Mouse (Mus musculus): Measurements from ENCODE around the gene Utf1. TPM values are rescaled to one million over a fixed set of nuclear protein-coding genes. Genes with fewer than 3 reads are reported as not detected.

The Utf1 gene
- total RNA-seq, 2 experiments from 2014 or later: not detected

DNA sequence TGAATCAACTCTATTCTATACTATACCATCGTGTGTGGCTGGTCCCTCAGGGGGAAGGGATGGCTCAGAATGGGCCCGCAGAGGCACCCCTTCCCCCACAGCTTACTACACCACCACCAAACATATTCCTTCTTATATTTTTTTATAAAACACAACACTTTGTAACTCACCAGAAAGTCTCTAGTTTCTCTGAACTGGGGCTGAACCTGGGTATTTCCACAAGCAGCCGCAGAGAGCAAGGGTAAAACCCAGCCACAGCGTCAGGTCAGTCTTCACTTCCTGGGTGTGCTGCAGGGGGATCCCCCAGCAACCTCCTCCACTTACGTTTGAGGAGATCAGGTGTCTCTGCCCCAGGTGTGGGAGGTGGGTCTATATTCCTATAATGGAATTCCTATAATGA, 24.8 kb downstream of the Utf1 start:
- intact Hi-C loops (cut with DNase I): loop anchor here (2.0 kb wide), 1 partner anchor 94 kb away; no protein-coding TSS in a partner anchor
- DNase-seq (ENCODE audit: extremely low spot score in 1 of 2, low spot score in 2 of 2): no peak

DNA sequence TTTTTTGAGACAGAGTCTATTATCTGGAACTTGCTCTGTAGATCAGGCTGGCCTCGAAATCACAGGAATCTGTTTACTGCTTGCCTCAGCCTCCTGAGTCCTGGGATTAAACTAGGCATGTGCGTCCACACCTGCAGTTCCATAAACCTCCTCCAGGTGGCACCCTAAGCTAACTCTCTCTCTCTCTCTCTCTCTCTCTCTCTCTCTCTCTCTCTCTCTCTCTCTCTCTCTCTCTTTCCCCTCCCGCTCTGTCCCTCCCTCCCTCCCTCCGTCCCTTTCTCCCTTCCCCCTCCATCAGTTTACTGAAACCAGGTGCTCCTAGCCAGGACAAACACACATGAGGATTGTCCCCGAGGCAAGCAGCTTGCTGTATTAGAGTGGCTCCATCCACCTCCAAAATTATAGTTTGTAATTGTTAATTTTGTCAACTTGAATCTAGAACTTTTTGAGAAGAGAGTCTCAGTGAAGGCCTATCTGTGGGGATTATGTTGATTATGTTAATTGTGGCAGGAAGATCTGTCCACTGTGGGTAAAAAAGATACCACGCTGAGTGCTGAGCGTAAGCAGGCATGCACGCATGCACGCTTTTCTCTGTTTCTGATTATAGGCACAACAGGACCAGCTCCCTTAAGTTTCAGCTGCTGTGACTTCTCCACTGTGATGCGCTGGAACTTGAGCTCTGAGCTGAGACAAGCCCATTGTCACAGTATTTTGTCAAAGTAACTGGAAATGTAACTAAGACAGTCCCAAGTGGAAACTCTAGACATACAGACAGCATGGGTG, 25.9 kb downstream of the Utf1 start:
- peak; percentile 82 to 86 for DNase-seq (ENCODE audit: extremely low spot score in 1 of 2, low spot score in 2 of 2)
- intact Hi-C loops (cut with DNase I): loop anchor here (2.0 kb wide), 1 partner anchor 93 kb away; no protein-coding TSS in a partner anchor

DNA sequence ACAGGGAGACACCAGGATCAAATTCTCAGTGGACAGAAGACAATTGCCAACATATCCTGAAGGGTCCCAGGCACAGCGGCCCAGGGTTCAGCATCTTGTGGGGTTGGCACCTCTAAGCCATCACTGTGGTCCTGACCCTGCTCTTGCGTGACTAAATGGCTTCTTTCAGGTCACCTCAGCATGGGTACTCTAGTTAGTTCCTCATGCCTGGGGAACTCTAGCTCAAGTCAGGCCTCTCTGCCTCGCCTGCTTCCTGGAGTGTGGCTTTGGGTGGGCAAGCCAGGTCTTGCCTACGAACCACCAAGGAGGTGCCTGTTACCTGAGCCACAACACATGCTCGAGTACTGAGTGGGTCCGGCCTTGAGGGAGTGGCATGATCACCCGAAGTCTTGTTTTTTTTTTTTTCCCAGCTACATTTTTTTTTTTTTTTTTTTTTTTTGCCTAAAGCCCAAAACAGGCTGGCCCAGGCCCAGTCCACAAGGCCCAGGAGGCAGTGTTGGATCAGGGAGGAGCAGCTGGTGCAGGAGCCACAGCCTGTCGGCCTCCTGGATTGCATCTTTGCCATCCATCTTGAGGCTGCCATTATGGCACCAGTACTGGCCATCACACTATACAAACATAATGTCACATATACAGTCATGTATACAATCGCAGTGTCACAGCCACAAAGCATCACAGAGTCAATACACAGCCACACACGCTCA, 26.8 kb downstream of the Utf1 start:
- intact Hi-C loops (cut with DNase I): no loop called here
- DNase-seq (ENCODE audit: extremely low spot score in 1 of 2, low spot score in 2 of 2): no peak

DNA sequence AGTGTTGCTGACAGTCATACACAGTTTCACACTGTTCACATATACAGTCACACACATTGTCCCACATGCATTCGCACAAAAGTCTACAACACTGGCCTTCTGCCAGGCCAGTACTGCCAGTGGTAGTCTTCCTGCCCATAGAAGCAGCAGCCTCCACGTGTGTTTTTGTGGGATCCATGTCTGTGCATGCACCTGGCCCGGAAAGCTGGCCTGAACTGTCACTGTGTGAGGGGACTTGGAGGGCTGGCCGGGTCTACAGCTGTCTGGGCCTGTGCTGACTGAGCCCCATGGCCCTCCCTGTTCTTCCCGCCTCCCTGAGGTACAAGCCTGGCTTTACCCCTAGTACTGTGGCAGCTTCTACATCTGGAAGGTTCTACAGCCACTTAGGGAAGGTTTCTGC, 27.4 kb downstream of the Utf1 start:
- DNase-seq (ENCODE audit: extremely low spot score in 1 of 2, low spot score in 2 of 2): no peak
- intact Hi-C loops (cut with DNase I): no loop called here

DNA sequence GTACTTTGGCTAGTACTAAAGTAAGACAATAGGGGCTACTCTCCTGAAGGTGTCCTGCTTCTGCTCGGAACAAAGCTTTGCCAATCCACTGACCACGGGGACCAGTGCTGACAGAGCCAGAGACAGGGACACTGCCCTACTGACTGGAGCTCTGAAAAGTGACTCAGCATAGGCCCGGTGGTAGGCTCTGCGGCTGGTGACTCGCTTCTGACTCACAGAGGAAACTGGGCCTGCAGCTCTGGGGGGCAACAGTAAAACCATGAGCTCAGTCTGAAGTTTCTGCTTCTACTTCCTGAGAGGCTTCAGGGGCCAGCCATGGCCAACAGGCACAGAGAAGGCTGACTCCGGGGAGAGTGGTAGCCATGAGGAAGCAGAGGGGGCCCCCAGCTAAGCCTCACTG, 27.8 kb downstream of the Utf1 start:
- no peak for DNase-seq (ENCODE audit: extremely low spot score in 1 of 2, low spot score in 2 of 2)
- intact Hi-C loops (cut with DNase I): no loop called here

DNA sequence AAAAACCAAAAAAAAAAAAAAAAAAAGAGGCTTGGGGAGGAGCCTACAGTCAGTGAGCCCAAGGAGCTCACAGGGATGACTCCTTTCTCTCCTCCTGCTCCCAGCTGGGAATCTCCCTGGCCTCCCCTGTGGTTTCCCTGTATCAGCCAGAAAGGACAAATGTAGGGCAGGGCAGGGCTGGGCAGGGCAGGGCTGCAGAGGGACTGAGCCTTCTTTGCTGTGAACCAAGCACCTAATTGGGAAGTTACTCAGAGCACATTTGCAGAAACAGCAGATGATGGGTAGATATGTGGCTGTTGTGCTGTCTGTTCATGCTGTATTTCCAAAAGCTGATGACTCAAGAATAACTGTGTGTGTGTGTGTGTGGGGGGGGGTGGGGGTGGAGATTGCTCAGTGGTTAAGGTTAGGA, 29.3 kb downstream of the Utf1 start:
- DNase-seq (ENCODE audit: extremely low spot score in 1 of 2, low spot score in 2 of 2): no peak
- intact Hi-C loops (cut with DNase I): no loop called here

DNA sequence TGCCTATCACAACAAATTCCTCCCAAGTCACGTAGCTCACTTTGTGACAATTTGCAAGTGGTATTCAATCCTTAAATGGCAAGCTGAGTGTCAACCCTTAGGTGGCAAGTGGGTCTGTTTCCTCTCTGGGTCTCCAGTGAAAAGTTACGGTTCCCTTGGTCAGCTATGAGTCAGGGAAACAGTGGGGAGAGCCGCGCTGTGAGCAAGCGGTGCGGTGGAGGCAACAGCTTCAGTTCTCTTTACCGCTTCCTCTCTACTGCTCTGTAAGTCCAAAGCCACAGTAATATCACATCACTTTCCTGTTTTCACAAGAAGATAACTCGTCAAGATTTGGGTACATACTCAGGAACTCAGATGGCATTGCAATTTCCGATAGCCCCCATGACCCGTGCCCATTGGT, 30.7 kb downstream of the Utf1 start:
- intact Hi-C loops (cut with DNase I): no loop called here
- DNase-seq (ENCODE audit: extremely low spot score in 1 of 2, low spot score in 2 of 2): no peak

DNA sequence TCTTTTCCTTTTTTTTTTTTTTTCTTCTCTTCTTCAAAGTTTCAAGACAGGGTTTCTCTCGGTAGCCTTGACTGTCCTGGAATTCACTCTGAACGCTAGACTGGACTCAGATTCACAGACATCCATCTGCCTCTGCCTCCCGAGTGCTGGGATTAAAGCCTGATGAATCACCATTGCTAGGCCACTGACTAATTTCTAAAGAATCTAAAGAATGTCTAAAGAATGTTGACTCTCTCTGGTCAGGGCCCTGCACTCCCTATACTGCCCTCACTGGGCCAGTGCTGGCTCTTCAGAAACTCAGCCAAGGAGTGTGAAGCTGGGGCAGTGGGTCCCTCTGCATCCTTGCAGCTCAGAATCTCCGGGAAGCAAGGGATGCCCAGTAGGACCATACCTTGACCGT, 31.9 kb downstream of the Utf1 start:
- intact Hi-C loops (cut with DNase I): no loop called here

DNA sequence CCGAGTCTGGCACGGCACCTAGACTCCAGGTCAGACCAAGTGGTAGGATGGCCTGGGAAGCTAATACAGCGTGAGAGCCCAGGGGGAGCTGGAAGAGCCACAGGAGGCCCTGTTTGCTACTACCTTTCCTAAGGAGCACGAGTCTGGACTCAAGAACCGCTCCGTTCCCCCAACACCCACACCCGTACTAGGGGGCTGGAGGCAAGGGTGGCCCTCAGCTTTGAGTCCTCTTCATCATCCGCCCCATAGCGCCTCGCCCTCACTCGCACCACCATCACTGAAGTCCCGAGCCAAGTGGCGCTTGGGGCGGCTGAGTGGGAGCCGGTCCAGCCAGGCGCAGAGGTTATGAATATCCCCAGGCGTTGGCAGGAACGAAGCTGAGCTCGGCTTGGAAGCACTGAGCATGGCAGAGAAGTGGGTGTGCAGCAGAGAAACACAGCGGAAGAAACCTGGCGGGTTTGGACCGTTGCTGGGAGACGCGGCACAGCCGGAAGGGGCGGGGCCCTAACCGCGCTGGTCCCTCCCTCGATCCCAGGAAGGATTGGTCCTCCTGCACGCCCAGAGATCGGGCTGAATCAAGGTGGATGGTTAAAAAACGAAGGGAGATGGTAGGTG, 34.8 kb downstream of the Utf1 start, which contains the start of gene 6430531B16Rik:
TSS of gene 6430531B16Rik (minus strand) at position 478 of the 615 bp plus-strand sequence.
- DNase-seq (ENCODE audit: extremely low spot score in 1 of 2, low spot score in 2 of 2): peak; percentile 87 to 91
- intact Hi-C loops (cut with DNase I): no loop called here

More for the DNA sequence above, 31.9 kb downstream of the Utf1 start:
- DNase-seq (ENCODE audit: extremely low spot score in 1 of 2, low spot score in 2 of 2): no peak

DNA sequence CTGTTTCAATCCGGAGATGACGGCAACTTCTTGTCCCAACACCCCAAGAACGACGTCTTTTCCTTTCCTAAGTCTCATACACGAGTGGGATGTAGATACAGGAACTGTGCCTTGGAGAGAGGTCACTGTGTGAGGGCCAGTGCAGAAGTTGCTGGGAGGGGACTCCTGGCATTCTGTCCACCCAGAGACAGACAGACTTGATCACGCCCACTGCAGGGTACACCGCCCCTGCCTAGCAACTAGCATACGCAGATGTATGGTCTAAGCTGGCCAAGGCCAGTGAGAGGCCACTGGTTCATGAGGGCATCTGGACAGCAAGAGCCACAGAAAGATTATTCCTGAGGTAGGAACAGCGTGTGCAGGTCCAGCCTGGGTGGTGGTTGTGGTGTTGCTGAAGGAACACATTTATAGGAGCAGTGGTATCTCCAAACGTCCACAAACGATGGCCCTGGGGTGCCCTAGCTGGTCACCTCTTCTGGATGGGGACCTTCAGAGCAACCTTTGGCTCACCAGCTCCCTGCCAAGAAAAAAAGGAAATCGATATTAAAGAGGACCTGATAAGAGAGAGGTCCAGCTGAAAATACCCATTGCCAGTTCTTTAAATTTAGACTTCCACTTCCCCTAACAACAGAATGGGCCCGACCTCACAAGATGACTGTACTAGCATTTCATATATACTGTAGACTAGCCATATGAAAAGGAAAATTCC, 35.6 kb downstream of the Utf1 start:
- no peak for DNase-seq (ENCODE audit: extremely low spot score in 1 of 2, low spot score in 2 of 2)
- intact Hi-C loops (cut with DNase I): no loop called here

DNA sequence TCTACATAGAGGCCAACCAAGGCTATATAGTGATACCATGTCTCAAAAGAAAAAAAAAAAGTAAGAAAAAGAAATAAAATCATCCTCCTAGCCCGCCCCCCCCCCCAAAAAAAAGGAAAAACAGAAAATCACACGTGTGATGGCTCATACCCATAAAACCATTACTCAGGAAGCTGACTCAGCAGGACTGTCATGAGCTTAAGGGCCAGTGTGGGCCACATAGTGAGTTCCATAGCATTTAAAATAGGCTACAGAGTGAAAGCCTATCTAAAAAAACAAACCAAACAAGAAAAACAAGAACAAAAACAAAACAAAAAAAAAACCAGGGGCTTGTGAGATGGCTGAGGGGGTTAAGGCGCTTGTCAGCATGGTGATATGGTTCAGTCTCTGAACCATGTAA, 37.2 kb downstream of the Utf1 start:
- DNase-seq (ENCODE audit: extremely low spot score in 1 of 2, low spot score in 2 of 2): no peak
- intact Hi-C loops (cut with DNase I): no loop called here

DNA sequence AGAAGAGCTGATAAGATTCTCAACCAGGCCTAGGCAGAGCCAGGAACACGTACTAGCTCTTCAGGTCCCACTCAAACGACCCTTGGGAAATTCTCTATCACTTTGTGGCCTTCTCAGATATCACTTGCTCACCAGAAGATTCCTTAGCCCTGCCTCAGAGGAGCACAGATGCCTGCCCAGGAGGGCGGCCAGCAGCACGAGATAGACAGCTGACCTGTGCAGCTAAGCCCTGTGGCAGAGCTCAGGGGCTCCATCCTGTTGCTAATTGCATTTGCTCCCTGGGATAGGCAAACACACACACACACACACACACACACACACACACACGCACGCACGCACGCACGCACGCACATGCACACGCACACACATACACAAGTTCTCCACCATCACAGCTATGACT, 38.5 kb downstream of the Utf1 start:
- DNase-seq (ENCODE audit: extremely low spot score in 1 of 2, low spot score in 2 of 2): no peak
- intact Hi-C loops (cut with DNase I): no loop called here

DNA sequence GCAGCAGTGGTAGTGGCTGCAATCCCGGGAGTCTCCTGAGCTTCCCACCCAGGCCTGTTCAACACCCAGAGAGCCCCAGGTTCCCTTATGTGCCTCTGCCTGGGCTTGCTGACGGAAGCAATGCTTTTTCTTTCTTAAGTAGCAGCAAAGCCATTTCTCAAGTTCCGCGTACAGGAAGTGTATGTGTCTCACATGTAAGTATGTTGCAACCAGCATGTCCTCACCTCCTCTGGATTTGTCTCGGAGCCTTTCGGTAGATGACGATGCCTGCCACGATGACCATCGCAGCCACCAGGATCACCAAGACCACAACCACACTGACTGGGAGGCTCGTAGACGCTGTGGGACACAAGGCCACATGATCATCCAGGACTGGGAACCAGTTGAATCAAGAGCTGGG, 40.9 kb downstream of the Utf1 start:
- no peak for DNase-seq (ENCODE audit: extremely low spot score in 1 of 2, low spot score in 2 of 2)
- intact Hi-C loops (cut with DNase I): no loop called here

DNA sequence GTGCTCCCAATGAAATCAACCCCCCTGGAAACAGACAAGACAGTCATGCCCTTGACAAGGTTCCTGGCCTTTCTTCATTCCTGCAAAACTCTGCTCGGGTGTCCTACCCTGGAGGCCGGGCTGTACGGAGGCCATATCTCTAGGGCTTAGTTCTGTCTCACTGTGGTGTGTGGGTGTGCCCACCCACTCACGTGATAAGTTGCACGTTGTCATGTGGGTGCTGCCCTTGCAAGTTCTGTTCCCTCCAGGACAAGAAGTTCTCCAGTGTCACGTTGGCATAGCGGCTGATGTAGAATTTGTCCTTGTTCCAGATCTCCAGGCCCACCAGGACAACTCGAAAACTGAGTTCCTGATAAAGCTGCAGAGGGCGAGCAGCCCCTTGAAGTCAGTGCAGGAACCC, 44.7 kb downstream of the Utf1 start:
- intact Hi-C loops (cut with DNase I): no loop called here

DNA sequence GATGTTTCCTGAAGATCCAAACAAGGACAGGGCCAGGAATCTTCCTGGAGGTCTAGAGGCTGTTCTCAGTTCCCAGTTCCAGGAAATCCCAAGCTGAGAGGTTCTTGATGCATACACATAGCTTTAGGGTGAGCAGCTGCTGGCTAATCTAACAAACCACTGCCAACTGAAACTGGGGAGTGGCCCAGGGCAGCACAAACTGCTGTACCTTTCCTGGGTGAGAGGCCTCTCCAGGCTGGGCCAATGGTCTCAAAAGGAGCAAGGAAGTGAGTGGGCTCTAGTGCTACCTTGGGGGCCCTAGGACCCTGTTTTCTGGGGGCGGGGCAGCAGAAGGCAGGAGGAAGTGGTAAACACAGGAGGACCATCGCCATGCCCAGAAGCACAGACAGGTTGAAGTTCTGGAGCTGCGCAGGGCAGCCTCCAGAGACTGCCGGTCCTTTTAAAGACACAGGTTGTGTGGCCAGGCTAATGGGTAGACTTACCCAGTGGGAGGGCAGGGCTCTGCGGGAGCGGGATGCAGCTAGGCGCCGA, 47.3 kb downstream of the Utf1 start:
- no peak for DNase-seq (ENCODE audit: extremely low spot score in 1 of 2, low spot score in 2 of 2)
- intact Hi-C loops (cut with DNase I): loop anchor here (5.0 to 10.0 kb wide), 2 partner anchors 89 to 346 kb away; no protein-coding TSS in a partner anchor

More for the DNA sequence above, 44.7 kb downstream of the Utf1 start:
- no peak for DNase-seq (ENCODE audit: extremely low spot score in 1 of 2, low spot score in 2 of 2)

DNA sequence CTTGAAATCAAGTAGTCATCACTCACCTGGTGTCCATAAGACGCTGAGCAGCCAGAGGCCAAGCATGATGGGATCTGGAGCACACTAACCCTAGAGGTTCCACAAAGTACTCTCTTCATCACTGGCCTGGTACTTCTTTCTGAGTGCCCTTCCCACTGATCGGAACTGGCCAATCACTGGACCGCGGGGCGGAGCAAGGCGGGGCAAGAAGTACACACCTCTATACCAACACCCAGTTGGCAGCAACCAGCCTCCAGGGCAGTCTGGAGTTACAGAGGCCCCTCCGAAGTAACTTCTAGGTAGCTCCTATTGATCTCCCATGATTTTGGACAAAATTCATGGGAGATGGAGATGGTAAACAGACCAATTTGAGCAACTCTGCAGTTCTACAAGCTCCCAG, 48.8 kb downstream of the Utf1 start, which contains the start of gene Adam8:
TSS of gene Adam8 (minus strand) at position 157 of the 400 bp plus-strand sequence.
- DNase-seq (ENCODE audit: extremely low spot score in 1 of 2, low spot score in 2 of 2): no peak
- intact Hi-C loops (cut with DNase I): loop anchor here (5.0 to 10.0 kb wide), 2 partner anchors 90 to 348 kb away; no protein-coding TSS in a partner anchor

DNA sequence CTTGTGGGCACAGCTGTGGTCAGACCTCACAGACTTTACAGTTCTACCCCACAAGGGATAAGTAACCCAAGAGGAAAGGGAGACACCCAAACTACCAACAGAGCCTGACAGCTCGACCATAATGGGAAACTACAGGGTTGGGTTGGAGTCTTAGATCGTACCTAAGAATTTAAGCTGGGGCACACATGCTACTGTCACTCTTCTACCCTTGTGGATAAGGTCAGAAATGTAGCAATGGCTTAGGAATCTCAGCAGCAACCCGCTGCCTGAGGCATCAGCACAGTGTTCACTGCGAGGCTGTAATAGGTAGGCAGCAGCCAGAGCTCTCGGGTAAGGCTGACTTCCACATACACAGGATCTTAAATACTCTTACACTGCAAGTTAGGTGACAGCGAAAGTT, 49.9 kb downstream of the Utf1 start:
- no peak for DNase-seq (ENCODE audit: extremely low spot score in 1 of 2, low spot score in 2 of 2)
- intact Hi-C loops (cut with DNase I): loop anchor here (5.0 to 10.0 kb wide), 2 partner anchors 91 to 349 kb away; no protein-coding TSS in a partner anchor

DNA sequence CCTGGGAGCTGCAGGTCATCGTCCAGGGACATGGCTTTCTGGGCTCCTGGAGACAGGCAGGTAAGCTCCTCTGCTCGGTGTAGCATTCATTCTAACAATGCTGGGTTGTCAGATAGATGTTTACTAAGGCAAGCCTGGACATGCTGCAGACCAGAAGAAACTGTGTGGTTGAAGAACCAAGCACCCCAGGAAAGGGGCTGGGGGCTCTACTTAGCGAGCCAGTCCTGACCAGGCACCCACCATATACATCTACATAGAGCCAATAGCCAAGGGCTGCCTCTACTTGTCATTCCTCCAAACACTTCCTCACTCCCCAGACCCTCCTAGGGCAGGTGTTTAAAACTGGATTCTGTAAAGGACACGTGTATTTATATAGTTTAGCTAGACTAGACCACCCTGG, 50.6 kb downstream of the Utf1 start:
- no peak for DNase-seq (ENCODE audit: extremely low spot score in 1 of 2, low spot score in 2 of 2)
- intact Hi-C loops (cut with DNase I): loop anchor here (5.0 to 10.0 kb wide), 2 partner anchors 92 to 349 kb away; no protein-coding TSS in a partner anchor
